Mouse (Mus musculus) E14TG2a.4 (cell line): ENCODE results near the gene Bola2.
"Not testable (repeated sequence)": the region's sequence is repeated elsewhere in the genome, so short reads cannot be mapped to it uniquely, and the experiment has no call there.

Experiments
- CTCF ChIP-seq: conservative IDR thresholded peaks from 2 replicates; pipeline ENCODE4 v1.5.1; 2014; ENCODE audit warnings: low read length
- NANOG ChIP-seq: IDR thresholded peaks from 2 replicates; pipeline ENCODE4 v1.6.1; 2014; ENCODE audit warnings: borderline replicate concordance, low read length, mixed read lengths

- TF ChIP-seq CTCF, NANOG: not testable (repeated sequence)
Measured at GRCm38 (mm10) chr7:126730256-126730789, 35.1 kb downstream of the Bola2 start.
